Mouse (Mus musculus) adrenal gland, adult 18-20 months (tissue): ENCODE data around the gene Pacs1. TPM values are rescaled to one million over a fixed set of nuclear protein-coding genes. Genes with fewer than 3 reads are reported as not detected.

Experiments
- microRNA-seq, 2 experiments: library from miRNA; unstranded; fragments of <30 nt; microRNA quantifications; one replicate each; pipeline ENCODE4 v1.2.0; 2021; ENCODE audit warnings: borderline number of aligned reads in 2 of 2
- total RNA-seq, 2 experiments: library from RNA; stranded (reverse); gene quantifications; 1 replicate in 1 of 2; 2 replicates in 1 of 2; pipeline ENCODE4 v1.2.3; 2021

Pacs1 gene
- total RNA-seq, 2 experiments from 2014 or later, result 15.1 to 20.7 TPM

Small RNA genes lying within 50 kb of the gene (microRNA-seq; reads per million reads assigned to microRNA genes)
- gene Gm27468, result 0 reads per million in 2 experiments

Other genes starting within 250 kb of the Pacs1 start
- gene Slc29a2, start 249.3 kb downstream of the Pacs1 start, total RNA-seq, result 1 to 10 TPM; 2.9 to 4.5 TPM
- 10 to 100 TPM; 25.9 to 31.8 TPM for gene B4gat1, start 234.3 kb downstream of the Pacs1 start, total RNA-seq
- 1 to 10 TPM in 1 of 2 experiments, under 1 TPM in 1; 0.73 to 1.5 TPM for gene AC124502.3, start 234.2 kb downstream of the Pacs1 start, total RNA-seq
- gene Brms1, start 231.8 kb downstream of the Pacs1 start, total RNA-seq, result 10 to 100 TPM; 28.4 to 29.3 TPM
- gene Rin1, start 222.6 kb downstream of the Pacs1 start, total RNA-seq, result 1 to 10 TPM; 3.4 to 4.2 TPM
- gene Cd248, start 205.0 kb downstream of the Pacs1 start, total RNA-seq, result 10 to 100 TPM in 1 of 2 experiments, 1 to 10 TPM in 1; 7.3 to 16.2 TPM
- 1 to 10 TPM; 1.4 to 1.5 TPM for gene Tmem151a, start 187.6 kb downstream of the Pacs1 start, total RNA-seq
- 10 to 100 TPM; 56.4 to 75.3 TPM for gene Yif1a, start 184.6 kb downstream of the Pacs1 start, total RNA-seq
- gene Cnih2, start 174.6 kb downstream of the Pacs1 start, total RNA-seq, result 1 to 10 TPM; 1.9 to 2.3 TPM
- gene Rab1b, start 166.0 kb downstream of the Pacs1 start, total RNA-seq, result 100 to 1,000 TPM; 179 to 194 TPM
- 10 to 100 TPM; 49.2 to 49.8 TPM for gene Klc2, start 154.6 kb downstream of the Pacs1 start, total RNA-seq
- gene Sf3b2, start 22.3 kb upstream of the Pacs1 start, total RNA-seq, result 100 to 1,000 TPM; 139 to 173 TPM
- under 1 TPM; 0.13 to 0.29 TPM for gene Gal3st3, start 25.2 kb upstream of the Pacs1 start, total RNA-seq
- gene Catsper1, start 62.6 kb upstream of the Pacs1 start, total RNA-seq, result not detected
- gene Cst6, start 76.5 kb upstream of the Pacs1 start, total RNA-seq, result 1 to 10 TPM; 2.5 to 3.2 TPM
- gene Eif1ad, start 93.6 kb upstream of the Pacs1 start, total RNA-seq, result 10 to 100 TPM; 24.4 to 24.5 TPM
- 100 to 1,000 TPM; 127 to 129 TPM for gene Banf1, start 94.0 kb upstream of the Pacs1 start, total RNA-seq
- 10 to 100 TPM; 79.8 to 85.0 TPM for gene Sart1, start 115.6 kb upstream of the Pacs1 start, total RNA-seq
- under 1 TPM in 1 of 2 experiments, not detected in 1; 0.96 TPM for gene Tsga10ip, start 129.4 kb upstream of the Pacs1 start, total RNA-seq
- 100 to 1,000 TPM; 266 to 283 TPM for gene Drap1, start 151.9 kb upstream of the Pacs1 start, total RNA-seq
- 10 to 100 TPM; 46.5 to 47.2 TPM for gene AI837181, start 152.0 kb upstream of the Pacs1 start, total RNA-seq
- gene Fosl1, start 174.4 kb upstream of the Pacs1 start, total RNA-seq, result 1 to 10 TPM; 1.1 to 4.9 TPM
- 1 to 10 TPM; 6.4 TPM for gene Ccdc85b, start 184.8 kb upstream of the Pacs1 start, total RNA-seq
- 10 to 100 TPM; 75.0 to 82.0 TPM for gene Fibp, start 187.5 kb upstream of the Pacs1 start, total RNA-seq
- gene Ctsw, start 195.4 kb upstream of the Pacs1 start, total RNA-seq, result 1 to 10 TPM; 1.0 to 2.1 TPM
- 10 to 100 TPM; 56.9 to 91.1 TPM for gene Efemp2, start 200.8 kb upstream of the Pacs1 start, total RNA-seq
- gene Mus81, start 215.3 kb upstream of the Pacs1 start, total RNA-seq, result 10 to 100 TPM; 25.1 to 35.8 TPM
- 100 to 1,000 TPM; 689 to 693 TPM for gene Cfl1, start 217.3 kb upstream of the Pacs1 start, total RNA-seq
- 1 to 10 TPM; 1.7 to 2.2 TPM for gene 1700020D05Rik, start 230.7 kb upstream of the Pacs1 start, total RNA-seq
- gene Snx32, start 237.4 kb upstream of the Pacs1 start, total RNA-seq, result 10 to 100 TPM; 12.3 to 12.4 TPM